Mouse (Mus musculus) testis, postnatal 14 days (tissue): ENCODE data around the gene Slc44a2.

Experiments used
- DNase-seq: peaks from one replicate; pipeline ENCODE4 v3.0.0; 2021; ENCODE audit warnings: low spot score

Slc44a2 gene

DNA sequence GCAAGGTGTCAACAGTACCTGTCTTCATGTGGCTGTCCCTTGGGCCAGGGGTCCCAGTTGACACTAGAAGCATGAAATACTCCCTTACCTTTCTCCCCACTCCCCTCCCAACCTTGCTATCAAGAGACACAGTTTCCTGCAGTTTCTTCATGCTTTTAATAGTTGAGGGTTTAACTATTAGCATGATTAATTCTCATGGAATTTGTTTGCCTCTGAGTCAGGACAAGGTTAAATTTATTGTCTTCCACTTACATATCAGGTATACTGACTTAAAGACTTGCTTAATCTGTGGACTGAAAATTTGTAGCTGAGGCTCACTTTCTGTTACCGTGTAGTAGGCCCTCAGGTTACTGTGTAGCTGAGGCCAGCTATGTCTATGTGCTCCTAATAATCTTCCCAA lies 13.0 kb downstream of the Slc44a2 start:
- no peak for DNase-seq

DNA sequence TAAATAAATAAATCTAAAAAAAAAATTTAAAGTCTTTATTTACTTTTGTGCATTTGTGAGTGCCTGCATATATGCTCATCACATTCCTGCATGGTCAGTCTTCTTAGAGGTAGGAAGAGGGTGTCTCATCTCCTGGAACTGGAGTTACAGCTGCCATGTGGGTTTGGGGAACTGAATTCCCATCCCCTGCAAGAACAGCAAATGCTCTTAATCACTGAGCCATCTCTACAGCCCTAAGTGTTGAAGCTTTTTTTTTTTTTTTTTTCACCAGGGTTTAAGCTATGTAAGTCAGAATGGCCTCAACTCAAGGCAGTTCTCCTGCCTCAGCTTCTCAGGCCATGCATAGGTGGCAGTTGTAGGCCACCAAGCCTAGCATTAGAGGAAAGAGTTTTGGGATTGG lies 14.2 kb downstream of the Slc44a2 start:
- no peak for DNase-seq

DNA sequence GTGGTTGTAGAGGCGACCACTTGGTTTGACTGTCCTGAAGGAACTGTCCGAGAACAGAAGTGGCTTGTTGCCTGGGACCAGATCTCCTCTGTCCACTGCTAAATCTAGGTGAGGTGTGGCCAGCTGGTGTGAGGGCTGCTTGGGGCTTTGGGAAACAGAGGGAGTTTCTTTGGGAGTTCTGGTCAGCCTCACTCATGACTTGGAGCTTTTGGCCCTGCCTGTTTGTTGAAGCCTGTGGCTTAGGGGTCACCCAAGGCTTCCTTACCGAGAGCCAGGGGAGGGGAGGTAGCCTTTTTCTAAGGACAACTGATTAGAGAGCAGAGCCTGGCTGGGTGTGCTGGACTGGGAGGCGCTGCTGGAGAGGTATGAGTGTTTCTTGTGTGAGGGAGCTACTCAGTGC lies 14.9 kb downstream of the Slc44a2 start:
- DNase-seq, result peak; percentile 68

DNA sequence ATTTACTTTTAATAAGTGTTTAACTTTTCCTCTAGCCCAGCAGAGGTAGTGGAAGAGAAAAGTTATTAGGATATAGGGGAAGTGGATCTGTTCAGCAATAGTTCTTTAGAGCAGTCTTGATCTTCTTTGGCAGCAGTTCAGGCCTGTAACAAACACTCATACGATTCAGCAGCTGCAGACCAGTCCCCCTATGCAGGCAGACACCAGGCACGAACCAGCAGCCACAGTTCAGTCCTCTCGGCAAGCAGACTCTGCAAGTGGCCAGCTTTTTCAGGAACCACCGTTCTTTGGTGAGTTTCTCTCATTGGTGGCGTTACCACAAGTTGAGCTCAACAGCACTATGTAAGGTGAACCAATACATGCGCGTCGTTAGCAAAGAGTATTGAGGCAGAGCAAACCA lies 16.0 kb downstream of the Slc44a2 start:
- no peak for DNase-seq

DNA sequence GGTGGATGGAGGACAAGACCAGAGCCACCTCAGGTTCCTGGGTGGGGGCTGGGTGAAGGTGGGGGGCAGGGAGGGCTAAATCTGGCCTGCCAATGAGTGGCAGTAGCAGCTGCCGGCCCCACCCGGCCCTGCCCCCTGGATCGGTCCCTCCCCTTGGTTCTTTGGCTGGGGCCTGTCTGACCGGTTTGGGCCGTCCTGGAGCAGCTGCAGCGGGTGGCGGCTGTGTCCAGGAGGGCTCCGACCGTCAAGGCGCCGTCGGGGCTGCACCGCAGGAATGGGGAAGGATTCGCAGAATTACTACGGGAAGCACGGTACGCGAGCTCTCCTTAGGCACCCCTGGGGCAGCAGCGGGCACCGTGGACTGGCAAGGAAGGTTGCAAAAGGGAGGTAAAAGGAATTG lies 17.2 kb downstream of the Slc44a2 start:
- DNase-seq, result no peak

DNA sequence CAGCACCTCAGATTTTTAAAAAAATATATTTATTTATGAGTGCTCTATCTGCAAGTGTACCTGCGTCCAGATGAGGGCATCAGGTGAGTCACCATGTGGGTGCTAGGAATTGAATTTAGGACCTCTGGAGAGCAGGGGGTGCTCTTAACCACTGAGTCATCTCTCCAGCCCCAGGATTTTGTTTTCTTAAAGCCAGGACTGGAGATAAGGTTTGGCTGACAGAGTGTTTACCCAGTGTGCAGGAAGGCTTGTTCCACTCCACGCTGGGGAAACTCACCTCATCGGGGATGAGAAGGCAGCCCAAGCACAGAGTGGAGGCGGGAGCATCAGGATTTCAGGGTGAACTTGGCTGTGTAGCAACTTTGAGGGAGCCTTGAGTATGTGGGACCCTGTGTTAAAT lies 19.9 kb downstream of the Slc44a2 start:
- DNase-seq, result no peak

DNA sequence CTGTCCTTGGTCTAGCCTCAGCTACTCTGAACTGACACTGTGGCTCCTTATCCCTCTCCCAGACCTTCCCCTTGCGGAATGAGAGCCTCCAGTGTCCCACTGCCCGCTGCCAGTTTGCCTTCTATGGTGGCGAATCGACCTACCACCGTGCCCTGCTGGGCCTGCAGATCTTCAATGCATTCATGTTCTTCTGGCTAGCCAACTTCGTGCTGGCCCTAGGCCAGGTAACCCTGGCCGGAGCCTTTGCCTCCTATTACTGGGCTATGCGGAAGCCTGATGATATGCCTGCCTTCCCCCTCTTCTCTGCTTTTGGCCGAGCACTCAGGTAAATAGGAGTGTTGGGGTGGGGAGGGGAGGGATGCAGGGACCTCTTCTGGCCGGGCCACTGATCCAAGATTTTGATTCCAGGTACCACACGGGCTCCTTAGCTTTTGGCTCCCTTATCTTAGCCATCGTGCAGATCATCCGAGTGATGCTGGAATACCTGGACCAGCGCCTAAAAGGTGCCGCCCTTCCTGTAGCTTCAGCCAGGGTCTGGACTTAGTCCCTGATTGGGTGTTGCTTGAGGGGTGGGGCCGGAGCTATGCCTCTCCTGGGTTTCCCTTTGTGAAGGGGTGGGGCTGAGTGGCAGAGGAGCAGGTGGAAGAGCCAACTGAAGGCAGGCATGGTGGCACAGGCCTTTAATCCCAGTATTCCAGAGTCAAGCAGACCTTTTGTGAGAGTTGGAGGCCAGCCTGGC lies 26.3 kb downstream of the Slc44a2 start:
- DNase-seq, result no peak

DNA sequence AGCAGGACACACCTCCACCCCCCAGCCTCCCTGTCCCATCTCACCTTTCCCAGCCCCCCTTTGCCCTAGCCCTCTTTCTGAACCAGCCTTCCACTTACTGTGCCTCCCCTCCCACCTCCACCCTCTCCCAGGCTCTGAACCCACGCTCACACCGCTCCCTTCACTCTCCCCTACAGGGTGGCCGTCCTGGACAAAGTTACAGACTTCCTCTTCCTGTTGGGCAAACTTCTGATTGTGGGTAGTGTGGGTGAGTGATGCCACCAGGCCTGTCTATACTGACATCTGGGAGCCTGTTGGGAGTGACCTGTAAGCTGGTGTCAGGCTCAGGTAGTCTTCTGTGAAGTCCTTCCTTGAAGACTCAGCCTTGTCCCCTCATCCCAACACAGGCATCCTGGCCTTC lies 27.7 kb downstream of the Slc44a2 start:
- no peak for DNase-seq

DNA sequence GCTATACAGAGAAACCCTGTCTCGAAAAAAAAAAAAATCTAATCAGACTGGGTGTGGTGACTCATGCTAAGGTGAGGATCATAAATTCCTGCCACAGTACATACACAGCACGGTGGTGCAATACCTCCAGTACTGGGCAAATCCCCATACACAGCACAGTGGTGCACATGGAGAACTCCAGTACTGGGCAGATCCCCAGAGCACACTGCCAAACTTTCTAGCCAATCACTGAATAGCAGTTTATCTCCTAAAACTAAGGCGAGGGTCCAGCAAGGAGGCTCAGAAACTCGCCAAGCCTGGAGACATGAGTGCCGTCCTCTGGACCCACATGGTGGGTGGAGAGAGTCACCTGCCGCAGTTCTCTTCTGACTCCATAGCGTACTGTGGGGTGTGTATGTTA lies 30.7 kb downstream of the Slc44a2 start:
- no peak for DNase-seq

DNA sequence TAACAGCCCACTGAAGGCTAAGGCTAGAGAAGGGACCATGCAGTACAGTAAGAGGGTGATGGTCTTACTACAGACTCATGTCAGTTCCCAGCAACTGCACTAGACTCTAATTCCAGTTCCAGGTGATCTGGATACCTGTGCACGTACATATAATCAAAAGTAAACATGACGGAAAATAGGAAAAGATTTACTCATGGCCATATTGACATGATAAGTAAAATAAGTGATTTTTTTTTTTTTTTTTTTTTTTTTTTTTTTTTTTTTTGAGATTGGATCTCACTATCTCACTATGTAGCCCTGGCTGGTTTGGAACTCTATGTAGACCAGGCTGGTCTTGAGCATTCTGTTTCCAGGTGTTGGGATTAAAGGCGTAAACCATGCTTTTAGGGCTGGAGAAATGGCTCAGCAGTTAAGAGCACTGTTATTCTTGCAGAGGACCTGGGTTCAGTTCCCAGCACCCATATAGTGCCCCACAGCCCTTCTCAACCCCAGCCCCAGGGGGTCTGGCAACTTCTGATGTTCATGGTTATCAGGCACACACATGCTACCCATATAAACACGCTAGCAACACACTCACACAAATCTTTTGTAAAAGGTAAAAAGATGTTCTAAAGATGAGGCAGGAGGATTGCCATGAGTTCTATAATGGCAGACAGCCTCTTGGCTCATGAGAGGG lies 31.3 kb downstream of the Slc44a2 start:
- no peak for DNase-seq

DNA sequence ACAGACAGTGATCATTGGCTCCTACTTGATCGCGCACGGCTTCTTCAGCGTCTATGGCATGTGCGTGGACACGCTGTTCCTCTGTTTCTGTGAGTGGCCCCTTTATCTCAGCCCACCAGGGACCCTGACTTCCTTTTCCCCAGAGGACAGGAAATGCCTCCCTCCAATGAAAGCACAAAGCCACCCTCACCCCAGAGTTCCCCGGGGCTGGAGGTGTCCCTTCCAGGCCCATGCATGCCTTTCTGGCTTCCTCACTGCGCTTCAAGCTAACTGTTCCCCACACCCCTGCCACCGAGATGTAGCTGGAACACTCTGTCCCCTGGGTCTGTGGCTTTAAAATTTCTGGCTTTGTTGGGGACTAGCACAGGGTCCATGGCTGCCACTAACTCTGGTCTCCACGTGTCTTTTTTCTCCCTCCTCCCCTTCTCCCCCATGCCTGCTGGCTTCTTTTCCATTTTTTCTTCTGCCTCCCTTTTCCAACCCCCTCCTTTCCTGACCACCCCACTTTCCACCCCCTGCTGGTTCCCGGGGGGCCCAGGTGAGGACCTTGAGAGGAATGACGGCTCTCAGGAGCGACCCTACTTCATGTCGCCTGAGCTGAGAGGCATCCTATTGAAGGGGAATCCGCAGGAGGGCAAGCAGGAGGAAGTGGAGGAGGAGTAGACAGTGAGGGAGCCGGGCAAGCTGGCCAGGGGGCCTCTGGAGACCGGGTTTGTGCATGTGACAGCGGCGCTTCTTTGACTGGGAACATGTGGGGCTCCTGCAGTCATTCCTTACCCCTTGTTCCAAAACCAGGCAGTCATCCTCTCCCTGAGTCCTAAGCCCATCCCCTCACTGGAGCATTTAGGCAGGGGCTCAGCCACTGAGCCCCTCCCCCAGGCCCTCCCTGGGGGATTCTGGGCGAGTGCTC lies 32.2 kb downstream of the Slc44a2 start:
- DNase-seq, result no peak

DNA sequence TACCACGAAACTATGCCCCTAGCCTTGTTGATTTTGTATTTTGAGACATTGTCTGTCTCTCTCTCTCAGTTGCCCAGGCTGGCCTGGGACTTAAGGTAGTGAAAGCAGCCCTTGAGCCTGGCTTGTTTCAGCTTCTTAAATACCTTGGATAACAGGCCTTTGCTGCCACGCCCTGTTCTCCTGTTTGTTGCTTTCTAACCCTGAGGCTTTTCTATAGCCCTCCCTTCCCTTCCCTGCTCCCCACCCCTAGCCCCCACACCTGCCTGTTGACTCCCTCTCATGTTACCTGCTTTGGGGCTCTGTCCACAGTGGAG lies 32.8 kb downstream of the Slc44a2 start:
- DNase-seq, result no peak

DNA sequence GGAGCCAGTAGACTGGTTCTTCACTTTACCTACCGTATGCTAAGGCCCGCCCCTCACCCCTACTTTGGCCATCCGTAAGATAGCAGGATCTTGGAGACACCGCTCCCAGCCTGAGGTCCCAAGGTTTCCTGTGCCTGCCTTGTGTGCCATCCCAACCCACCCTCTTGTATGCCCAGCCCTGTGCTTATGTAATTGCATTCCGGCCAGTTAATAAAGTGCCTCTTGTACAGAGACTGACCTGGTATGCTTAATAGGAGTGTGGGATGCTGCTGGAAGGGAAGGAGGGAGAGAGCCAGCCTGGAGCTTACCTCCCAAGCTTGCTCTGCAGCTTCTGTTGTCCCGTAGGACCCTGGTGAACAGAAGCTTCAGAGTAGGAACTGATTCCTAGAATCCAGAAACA lies 34.3 kb downstream of the Slc44a2 start:
- no peak for DNase-seq

DNA sequence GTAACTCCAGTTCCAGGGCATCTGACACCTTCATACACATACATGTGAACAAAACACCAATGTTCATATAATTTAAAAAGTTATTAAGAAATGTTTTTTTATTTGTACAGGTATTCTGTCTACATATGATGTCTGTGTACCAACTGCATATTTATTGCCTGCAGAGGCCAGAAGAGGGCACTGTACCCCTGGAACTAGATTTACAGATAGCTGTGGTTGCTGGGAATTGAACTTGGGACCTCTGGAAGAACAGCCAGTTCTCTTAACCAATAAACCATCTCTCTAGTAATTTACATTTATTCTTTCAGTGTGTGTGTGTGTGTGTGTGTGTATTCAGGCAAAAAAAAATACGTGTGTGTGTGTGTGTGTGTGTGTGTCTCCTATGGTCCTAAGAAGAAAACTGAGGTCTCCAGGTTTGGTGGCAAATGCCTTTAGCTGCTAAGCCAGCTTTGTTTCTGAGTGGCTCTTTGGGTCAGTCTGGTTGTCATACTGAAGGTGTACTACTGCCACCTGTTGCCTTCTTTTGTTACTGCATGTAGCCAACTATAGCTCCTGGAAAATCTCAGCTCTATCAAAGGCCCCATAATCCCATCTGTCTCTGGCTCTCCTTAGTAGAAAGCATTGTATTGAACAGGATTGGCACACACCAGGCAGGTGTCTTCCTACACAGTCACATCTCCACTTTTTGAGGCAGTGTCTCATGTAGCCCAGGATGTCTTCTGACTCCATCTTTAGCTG lies 36.7 kb downstream of the Slc44a2 start:
- DNase-seq, result peak; percentile 46

DNA sequence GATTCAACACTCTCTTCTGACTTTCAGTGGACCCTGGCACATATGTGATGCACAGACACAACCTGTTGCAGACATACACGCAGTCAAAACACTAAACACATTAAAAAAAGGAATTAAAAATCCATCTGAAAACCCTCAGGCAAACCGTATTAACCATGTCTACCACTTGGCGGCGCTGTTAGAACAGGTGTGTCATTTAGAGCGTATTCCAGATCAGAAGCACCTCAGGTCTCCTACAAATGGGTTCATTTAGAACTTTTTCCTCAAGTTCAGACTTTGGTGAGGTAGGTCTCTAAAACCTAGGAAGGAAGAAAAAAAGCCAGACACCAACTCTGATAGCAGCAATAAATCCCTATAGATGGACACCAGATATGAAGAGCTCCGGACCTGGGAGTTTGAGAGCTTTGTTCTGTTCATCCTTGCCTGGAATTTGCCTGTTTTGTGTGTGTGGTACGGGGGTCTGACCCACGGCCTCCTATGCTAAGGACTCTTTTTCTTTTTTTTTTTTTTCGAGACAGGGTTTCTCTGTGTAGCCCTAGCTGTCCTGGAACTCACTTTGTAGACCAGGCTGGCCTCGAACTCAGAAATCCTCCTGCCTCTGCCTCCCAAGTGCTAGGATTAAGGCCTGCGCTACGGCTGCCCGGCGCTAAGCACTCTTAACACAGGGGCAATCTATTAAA lies 46.2 kb downstream of the Slc44a2 start:
- peak; percentile 54 for DNase-seq

DNA sequence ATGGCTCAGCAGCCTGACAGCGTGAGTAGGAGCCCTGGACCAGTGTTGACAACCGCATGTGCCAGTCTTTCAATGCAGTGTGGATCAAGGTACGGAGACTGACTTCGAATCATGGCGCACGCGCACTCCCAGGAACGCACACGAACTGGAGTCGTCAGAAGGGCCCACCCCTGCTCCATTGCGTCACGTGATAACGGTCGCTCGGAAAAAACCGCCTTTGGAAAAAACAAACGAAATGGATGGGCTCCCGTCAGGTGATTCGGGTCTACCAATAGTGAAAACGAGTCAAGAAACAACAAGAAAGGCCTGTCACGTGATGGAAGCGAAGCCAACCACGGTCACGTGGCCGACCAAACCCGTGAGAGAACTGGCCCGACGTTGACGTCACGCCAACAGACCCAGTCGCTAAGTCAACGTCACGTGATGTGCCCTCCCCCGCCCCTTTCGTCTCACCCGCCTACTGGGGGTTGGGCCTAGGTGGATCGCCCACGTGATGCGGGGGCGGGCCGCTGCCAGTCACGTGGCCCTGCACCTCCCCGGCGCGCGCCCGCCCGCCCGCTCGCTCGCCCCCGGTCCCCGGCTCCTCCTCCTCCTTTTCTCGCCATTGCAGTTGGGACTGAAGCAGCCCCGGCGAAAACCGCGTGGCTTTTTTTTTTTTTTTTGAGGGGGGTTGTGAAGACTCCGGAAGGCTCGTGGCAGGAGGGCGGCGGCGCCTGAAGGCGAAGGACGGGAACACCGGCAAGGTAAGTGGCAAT lies 47.0 kb downstream of the Slc44a2 start, which contains the start of gene Ilf3:
Gene Ilf3 (plus strand): TSS at position 515 of the 755 bp plus-strand sequence.
- DNase-seq, result peak; percentile 100

DNA sequence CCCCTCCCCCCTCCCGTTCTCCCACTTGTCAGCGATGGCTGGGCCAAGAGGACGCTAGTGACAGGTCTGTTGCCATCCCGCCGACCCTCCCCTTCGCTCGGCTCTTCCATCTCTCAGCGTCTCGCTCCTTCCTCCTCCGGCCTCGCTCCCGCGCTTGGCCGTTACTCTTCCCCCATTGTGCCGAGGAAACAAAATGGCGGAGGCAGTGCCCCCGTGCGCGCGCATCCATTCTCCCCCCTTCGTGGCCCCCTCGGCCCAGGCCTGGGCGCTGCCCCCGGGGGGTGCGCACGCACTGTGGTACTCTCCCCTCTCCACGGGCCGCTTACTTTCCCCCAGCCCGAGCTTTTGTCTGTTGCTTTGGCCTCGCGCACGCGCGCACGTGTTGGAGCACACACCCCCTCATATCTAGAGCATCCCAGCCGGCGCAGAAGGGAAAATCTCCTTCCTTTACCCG lies 47.7 kb downstream of the Slc44a2 start:
- DNase-seq, result peak; percentile 90

DNA sequence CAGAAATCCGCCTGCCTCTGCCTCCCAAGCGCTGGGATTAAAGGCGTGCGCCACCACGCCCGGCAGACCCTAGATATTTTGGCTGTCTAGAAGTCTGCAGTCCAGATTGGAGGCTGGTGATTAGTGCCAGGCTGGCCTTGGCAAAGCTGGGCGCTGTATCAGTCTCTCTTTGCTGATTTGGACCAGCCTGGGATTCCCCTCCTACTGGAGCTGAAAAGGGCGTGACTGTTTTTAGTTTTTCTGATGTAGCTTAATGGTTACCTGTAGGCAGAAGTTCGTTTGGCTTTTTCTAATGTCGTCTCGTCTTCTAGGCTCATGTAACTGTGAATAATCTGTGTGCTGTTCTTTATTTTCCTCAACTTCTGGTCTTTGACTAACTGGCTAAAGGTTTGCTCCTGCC lies 48.6 kb downstream of the Slc44a2 start:
- peak; percentile 24 for DNase-seq

DNA sequence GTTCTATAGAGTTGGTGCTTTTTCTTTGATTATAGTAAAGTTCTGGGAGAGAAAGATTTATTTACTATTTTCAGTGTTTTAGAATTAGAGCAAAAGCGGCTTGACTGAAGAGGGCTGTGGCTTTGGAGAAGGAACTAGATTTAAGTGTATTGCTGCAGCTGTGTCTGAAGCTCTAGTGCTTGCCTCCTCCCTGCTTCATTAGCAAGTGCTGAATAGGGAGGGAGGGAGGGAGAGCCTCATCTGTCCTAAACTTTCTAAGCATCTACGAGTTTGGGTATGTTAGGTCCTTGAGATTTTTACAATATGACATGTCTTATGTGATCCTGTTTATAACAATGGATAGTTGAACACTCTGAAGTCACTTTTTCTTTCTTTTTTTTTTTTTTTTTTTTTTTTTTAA lies 50.4 kb downstream of the Slc44a2 start:
- DNase-seq, result no peak

DNA sequence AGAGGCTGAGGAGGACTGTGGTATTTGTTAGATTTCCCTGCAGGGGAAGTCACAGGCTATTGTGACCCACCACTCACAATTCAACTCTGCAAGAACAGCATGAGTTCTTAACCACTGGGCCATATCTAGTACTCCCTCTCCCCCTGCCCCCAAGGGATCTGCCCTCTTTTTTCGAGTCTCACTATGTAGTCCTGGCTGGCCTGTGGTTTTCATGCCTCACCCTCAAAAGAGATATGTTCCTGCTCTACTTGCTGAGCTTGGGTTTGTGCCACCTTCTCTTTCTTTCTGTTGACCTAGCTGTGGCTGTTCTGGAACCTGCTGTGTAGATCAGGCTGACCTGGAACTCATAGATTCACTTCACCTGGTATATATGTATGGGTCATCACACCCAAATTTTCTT lies 52.0 kb downstream of the Slc44a2 start:
- no peak for DNase-seq

DNA sequence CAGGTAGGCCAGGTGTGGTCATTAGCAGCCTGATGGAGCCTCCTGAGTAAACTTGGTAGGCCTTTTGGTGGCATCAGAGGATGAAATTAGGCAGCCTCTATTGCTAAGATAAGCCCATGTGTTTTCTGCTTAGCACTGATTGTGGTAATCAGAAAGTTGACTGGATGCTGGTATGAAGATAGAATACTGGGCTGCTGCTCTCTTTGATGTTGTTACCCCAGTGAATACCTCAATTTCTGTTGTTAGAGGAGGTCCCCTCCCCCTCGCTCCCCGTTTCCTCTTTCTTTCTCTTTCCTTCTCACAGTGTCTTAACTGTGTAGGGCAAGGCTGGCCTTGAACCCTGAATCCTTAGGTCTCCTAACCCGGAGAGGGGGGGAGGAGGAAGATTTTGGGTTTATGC lies 58.7 kb downstream of the Slc44a2 start:
- no peak for DNase-seq
